Mouse (Mus musculus) MEL (cell line): ENCODE results near the gene Glo1. TPM values are rescaled to one million over a fixed set of nuclear protein-coding genes. Genes with fewer than 3 reads are reported as not detected.

Experiments used
- DNase-seq: peaks from one replicate; pipeline ENCODE4 v3.0.0; 2011; ENCODE audit warnings: low read depth, low spot score
- H3K27ac ChIP-seq: 2 replicates; pipeline ENCODE4 v1.5.1; 2012; ENCODE audit warnings: low read depth, mild to moderate bottlenecking, control low read depth, low read length, moderate library complexity; ENCODE audit not compliant: control insufficient read depth
- H3K27me3 ChIP-seq, 2 experiments: fragments of 150-350 bp in 1 of 2; sonication (generic) in 1 of 2; 2 replicates each; pipeline ENCODE4 v1.6.1; 2012; ENCODE audit warnings: low read length in 2 of 2, mild to moderate bottlenecking in 2 of 2, improper control_type of control experiment in 1 of 2, moderate library complexity in 1 of 2; ENCODE audit not compliant: insufficient read depth in 2 of 2, control insufficient read depth in 1 of 2
- H3K36me3 ChIP-seq, 2 experiments: 2 replicates each; pipeline ENCODE4 v1.6.1; 2012 to 2014; ENCODE audit warnings: low read length in 2 of 2, improper control_type of control experiment in 1 of 2, inconsistent platforms in 1 of 2, mild to moderate bottlenecking in 1 of 2; ENCODE audit not compliant: insufficient read depth in 2 of 2, control insufficient read depth in 1 of 2
- H3K4me1 ChIP-seq, 2 experiments: fragments of 150-350 bp in 1 of 2; sonication (generic) in 1 of 2; 2 replicates each; pipeline ENCODE4 v1.6.1; 2012; ENCODE audit warnings: low read length in 2 of 2, improper control_type of control experiment in 1 of 2, mild to moderate bottlenecking in 1 of 2; ENCODE audit not compliant: insufficient read depth in 2 of 2, control insufficient read depth in 1 of 2
- H3K4me3 ChIP-seq, 2 experiments: fragments of 150-350 bp in 1 of 2; sonication (generic) in 1 of 2; 2 replicates each; pipeline ENCODE4 v1.5.1; 2012; ENCODE audit warnings: low read depth in 2 of 2, low read length in 2 of 2, mild to moderate bottlenecking in 2 of 2, moderate library complexity in 2 of 2, control low read depth in 1 of 2, improper control_type of control experiment in 1 of 2; ENCODE audit not compliant: control insufficient read depth in 1 of 2, insufficient read depth in 1 of 2
- H3K79me2 ChIP-seq: 2 replicates; pipeline ENCODE4 v1.6.1; 2012; ENCODE audit warnings: mild to moderate bottlenecking, low read length, moderate library complexity; ENCODE audit not compliant: control insufficient read depth, poor library complexity, insufficient read depth
- H3K9ac ChIP-seq: 2 replicates; pipeline ENCODE4 v1.6.1; 2012; ENCODE audit warnings: low read depth, mild to moderate bottlenecking, control low read depth, low read length, moderate library complexity; ENCODE audit not compliant: control insufficient read depth, poor library complexity, severe bottlenecking
- H3K9me3 ChIP-seq: fragments of 150-350 bp; sonication (generic); replicated peaks from 2 replicates; pipeline ENCODE4 v1.6.1; 2012; ENCODE audit warnings: mild to moderate bottlenecking, low read length, improper control_type of control experiment, moderate library complexity; ENCODE audit not compliant: insufficient read depth
- BHLHE40 ChIP-seq: IDR thresholded peaks from 2 replicates; pipeline ENCODE4 v1.6.1; 2012; ENCODE audit warnings: low read depth, mild to moderate bottlenecking, inconsistent platforms, low read length, improper control_type of control experiment, borderline replicate concordance
- CHD2 ChIP-seq: IDR thresholded peaks from 2 replicates; pipeline ENCODE4 v1.6.1; 2011; ENCODE audit warnings: low read length, improper control_type of control experiment
- CTCF ChIP-seq, 3 experiments: IDR thresholded peaks in 2 of 3; conservative IDR thresholded peaks in 1 of 3; 2 replicates each; pipeline ENCODE4 v1.5.1; 2011 to 2012; ENCODE audit warnings: low read length in 3 of 3, low read depth in 2 of 3, mild to moderate bottlenecking in 2 of 3, improper control_type of control experiment in 1 of 3, inconsistent platforms in 1 of 3, mixed read lengths in 1 of 3, moderate library complexity in 1 of 3; ENCODE audit not compliant: control insufficient read depth in 1 of 3, insufficient read depth in 1 of 3, poor library complexity in 1 of 3, severe bottlenecking in 1 of 3
- E2F4 ChIP-seq: IDR thresholded peaks from 2 replicates; pipeline ENCODE4 v1.6.1; 2011; ENCODE audit warnings: low read depth, low read length, improper control_type of control experiment, borderline replicate concordance
- EP300 ChIP-seq, 2 experiments: IDR thresholded peaks; 2 replicates each; pipeline ENCODE4 v1.6.1; 2011; ENCODE audit warnings: improper control_type of control experiment in 2 of 2, low read length in 2 of 2, low read depth in 1 of 2, mild to moderate bottlenecking in 1 of 2
- GABPA ChIP-seq: IDR thresholded peaks from 2 replicates; pipeline ENCODE4 v1.6.1; 2012; ENCODE audit warnings: low read depth, mild to moderate bottlenecking, inconsistent platforms, low read length, improper control_type of control experiment, moderate library complexity
- MAFK ChIP-seq: IDR thresholded peaks from 2 replicates; pipeline ENCODE4 v1.6.1; 2011; ENCODE audit warnings: low read depth, mild to moderate bottlenecking, low read length, improper control_type of control experiment, borderline replicate concordance
- MEF2A ChIP-seq: IDR thresholded peaks from 2 replicates; pipeline ENCODE4 v1.6.1; 2014; ENCODE audit warnings: low read depth, mild to moderate bottlenecking, inconsistent platforms, low read length, improper control_type of control experiment; ENCODE audit not compliant: poor library complexity, insufficient replicate concordance, severe bottlenecking; ENCODE audit errors: extremely low read depth
- MYB ChIP-seq: IDR thresholded peaks from 2 replicates; pipeline ENCODE4 v1.6.1; 2011; ENCODE audit warnings: mild to moderate bottlenecking, low read depth, low read length, improper control_type of control experiment
- MYC ChIP-seq: IDR thresholded peaks from 2 replicates; pipeline ENCODE4 v1.6.1; 2011; ENCODE audit warnings: low read depth, mild to moderate bottlenecking, low read length, improper control_type of control experiment, moderate library complexity
- NELFE ChIP-seq: IDR thresholded peaks from 2 replicates; pipeline ENCODE4 v1.6.1; 2011; ENCODE audit warnings: low read depth, low read length, improper control_type of control experiment
- NRF1 ChIP-seq: IDR thresholded peaks from 2 replicates; pipeline ENCODE4 v1.6.1; 2014; ENCODE audit warnings: low read depth, mild to moderate bottlenecking, inconsistent platforms, low read length, improper control_type of control experiment, moderate library complexity; ENCODE audit not compliant: poor library complexity, insufficient read depth, severe bottlenecking
- POLR2A ChIP-seq, 2 experiments: IDR thresholded peaks; 2 replicates each; pipeline ENCODE4 v1.6.1; 2011 to 2012; ENCODE audit warnings: low read length in 2 of 2, mild to moderate bottlenecking in 2 of 2, control low read depth in 1 of 2, improper control_type of control experiment in 1 of 2, low read depth in 1 of 2, moderate library complexity in 1 of 2; ENCODE audit not compliant: control insufficient read depth in 1 of 2, insufficient read depth in 1 of 2, poor library complexity in 1 of 2
- POLR2AphosphoS5 ChIP-seq: IDR thresholded peaks from 2 replicates; pipeline ENCODE4 v1.6.1; 2012; ENCODE audit warnings: low read depth, borderline replicate concordance, mild to moderate bottlenecking, inconsistent platforms, low read length, moderate library complexity, mixed read lengths
- RCOR1 ChIP-seq: IDR thresholded peaks from 2 replicates; pipeline ENCODE4 v1.6.1; 2012; ENCODE audit warnings: low read depth, mild to moderate bottlenecking, inconsistent platforms, low read length, improper control_type of control experiment
- SIN3A ChIP-seq: IDR thresholded peaks from 2 replicates; pipeline ENCODE4 v1.6.1; 2012; ENCODE audit warnings: low read length, improper control_type of control experiment, inconsistent platforms
- TBP ChIP-seq: IDR thresholded peaks from 2 replicates; pipeline ENCODE4 v1.8.0; 2011; ENCODE audit warnings: low read depth, low read length, improper control_type of control experiment
- TCF12 ChIP-seq: IDR thresholded peaks from 2 replicates; pipeline ENCODE4 v1.6.1; 2014; ENCODE audit warnings: low read depth, mild to moderate bottlenecking, inconsistent platforms, low read length, improper control_type of control experiment, moderate library complexity
- UBTF ChIP-seq: IDR thresholded peaks from 2 replicates; pipeline ENCODE4 v1.6.1; 2012; ENCODE audit warnings: low read depth, mild to moderate bottlenecking, inconsistent platforms, low read length, improper control_type of control experiment, moderate library complexity, borderline replicate concordance; ENCODE audit not compliant: insufficient read depth
- USF1 ChIP-seq: IDR thresholded peaks from 2 replicates; pipeline ENCODE4 v1.6.1; 2014; ENCODE audit warnings: low read depth, mild to moderate bottlenecking, inconsistent platforms, low read length, improper control_type of control experiment, moderate library complexity
- USF2 ChIP-seq, 2 experiments: IDR thresholded peaks; 2 replicates each; pipeline ENCODE4 v1.6.1; 2011 to 2012; ENCODE audit warnings: improper control_type of control experiment in 2 of 2, low read length in 2 of 2, borderline replicate concordance in 1 of 2, inconsistent platforms in 1 of 2, low read depth in 1 of 2, mild to moderate bottlenecking in 1 of 2; ENCODE audit not compliant: insufficient read depth in 1 of 2
- ZC3H11A ChIP-seq: IDR thresholded peaks from 2 replicates; pipeline ENCODE4 v1.6.1; 2012; ENCODE audit warnings: low read depth, mild to moderate bottlenecking, inconsistent platforms, low read length, improper control_type of control experiment
- ZKSCAN1 ChIP-seq: IDR thresholded peaks from 2 replicates; pipeline ENCODE4 v1.6.1; 2012; ENCODE audit warnings: low read depth, mild to moderate bottlenecking, inconsistent platforms, low read length, improper control_type of control experiment, moderate library complexity
- ZNF384 ChIP-seq: IDR thresholded peaks from 2 replicates; pipeline ENCODE4 v1.6.1; 2012; ENCODE audit warnings: low read depth, mild to moderate bottlenecking, inconsistent platforms, low read length, improper control_type of control experiment
- polyA plus RNA-seq, 2 experiments: library from polyadenylated mRNA; stranded (reverse) in 1 of 2; unstranded in 1 of 2; fragments of >175 nt in 1 of 2; fragments of >200 nt in 1 of 2; gene quantifications; 2 replicates each; pipeline versions ENCODE4 v1.2.1 to v1.2.4; 2012; ENCODE audit warnings: low replicate concordance in 2 of 2, low read depth in 1 of 2; ENCODE audit not compliant: insufficient read length in 2 of 2, insufficient read depth in 1 of 2, missing spikeins in 1 of 2
- total RNA-seq: library from RNA; depleted of rRNA; stranded (reverse); fragments of 300-350 nt; gene quantifications from 2 replicates; pipeline ENCODE4 v1.2.3, GENCODE M21; 2012

Glo1 gene
- total and polyA plus RNA-seq, 3 experiments = 58.5 to 288 (median 260) TPM

DNA sequence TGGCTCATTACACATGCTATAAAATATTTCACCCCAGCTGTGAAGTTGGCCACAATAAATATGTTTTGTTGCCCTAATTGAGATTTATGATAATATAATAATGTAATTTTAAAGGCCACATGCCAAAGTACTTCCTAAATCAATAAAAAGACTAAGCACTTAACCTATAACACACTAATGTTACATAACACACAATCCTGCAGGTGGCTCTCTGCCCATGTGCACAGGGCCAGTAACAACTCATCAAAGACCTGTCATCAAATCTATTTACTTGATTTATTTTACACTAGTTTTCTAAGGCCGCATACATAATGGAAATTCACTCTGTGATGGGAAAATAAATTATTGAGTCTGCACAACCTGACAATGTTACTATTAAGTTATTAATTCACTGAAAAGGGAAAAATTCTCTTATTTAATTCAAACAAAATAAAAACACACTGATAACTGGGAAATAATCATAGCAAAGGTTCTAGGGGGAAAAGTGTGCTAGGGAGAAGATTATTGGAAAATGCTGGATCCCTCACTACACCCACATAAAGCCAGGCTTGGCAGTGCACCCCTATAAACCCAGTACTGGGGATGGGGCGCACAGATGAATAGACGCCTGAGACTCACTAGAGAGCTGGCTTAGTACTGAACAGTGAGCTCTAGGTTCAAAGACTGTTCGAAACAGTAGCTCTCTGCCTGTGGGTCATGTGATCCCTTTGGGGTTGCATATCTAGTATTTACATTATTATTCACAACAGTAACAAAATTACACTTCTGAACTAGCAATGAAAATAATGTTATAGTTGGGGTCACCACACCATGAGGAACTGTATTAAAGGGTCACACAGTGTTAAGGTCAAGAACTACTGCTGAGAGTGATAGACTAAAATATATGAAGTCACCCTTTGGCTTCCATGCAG, 73.4 kb downstream of the Glo1 start:
- peak; percentile 56 for TF ChIP-seq USF1
- no peak for TF ChIP-seq BHLHE40
- TF ChIP-seq ZC3H11A = no peak
- TF ChIP-seq EP300 (IDR thresholded peaks at IDR 0.05; ENCODE audit: low read depth in 1 of 2, low read length in 2 of 2) = no peak
- 0 out of 2 replicates have a peak, but pooled peaks have one; percentile 6 for TF ChIP-seq NELFE
- TF ChIP-seq ZNF384 = no peak
- no peak for TF ChIP-seq RCOR1
- no peak for TF ChIP-seq GABPA
- no peak for TF ChIP-seq MYB
- no peak for TF ChIP-seq MEF2A
- TF ChIP-seq CTCF (IDR thresholded peaks at IDR 0.05 in 2 of 3, conservative IDR thresholded peaks at IDR 0.05 in 1 of 3; ENCODE audit: control insufficient read depth in 1 of 3, insufficient read depth in 1 of 3, low read depth in 2 of 3, low read length in 3 of 3, poor library complexity in 1 of 3, severe bottlenecking in 1 of 3) = peak in 1 of 3 experiments; percentile 4; a peak in 1 of 6 replicates
- TF ChIP-seq, all 39 proteins: peak for 3
- H3K4me1 ChIP-seq = no peaks in the 10 kb centered on the region
- no peak overlapping the region for H3K27ac ChIP-seq
- no peaks in the 10 kb centered on the region for H3K27me3 ChIP-seq
- H3K36me3 ChIP-seq = no peaks in the 10 kb centered on the region
- H3K9me3 ChIP-seq = no peaks in the 10 kb centered on the region
- DNase-seq = no peak
- H3K4me3 ChIP-seq = no peak overlapping the region
- peaks cover 2% of the 10 kb centered on the region; the same call in 1 of the 2 replicates for H3K79me2 ChIP-seq
- H3K9ac ChIP-seq = no peak overlapping the region

DNA sequence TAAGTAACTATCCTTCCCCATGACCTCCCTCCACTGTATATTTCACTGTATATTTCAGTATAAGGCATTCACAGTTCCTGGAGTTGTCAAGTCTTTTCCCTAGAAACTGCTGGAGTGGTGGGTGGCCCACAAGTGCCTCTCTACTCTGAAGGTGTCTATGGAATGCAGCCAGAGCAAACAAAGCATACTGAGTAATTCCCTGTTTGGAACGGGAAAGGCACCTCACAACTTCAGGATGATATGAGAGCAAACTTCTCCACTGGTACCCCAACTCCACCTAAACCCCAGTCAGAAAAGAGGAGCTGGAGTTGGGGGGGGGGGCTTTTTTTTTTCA, 75.9 kb downstream of the Glo1 start:
- no peaks in the 10 kb centered on the region for H3K4me1 ChIP-seq
- no peak for DNase-seq
- H3K9ac ChIP-seq = no peak overlapping the region
- no peaks in the 10 kb centered on the region for H3K36me3 ChIP-seq
- no peaks in the 10 kb centered on the region for H3K79me2 ChIP-seq
- no peak overlapping the region for H3K27ac ChIP-seq
- no peak overlapping the region for H3K4me3 ChIP-seq
- no peaks in the 10 kb centered on the region for H3K27me3 ChIP-seq
- H3K9me3 ChIP-seq = no peaks in the 10 kb centered on the region
- TF ChIP-seq ZKSCAN1 = no peak
- TF ChIP-seq GABPA = no peak
- no peak for TF ChIP-seq RCOR1
- no peak for TF ChIP-seq POLR2A (IDR thresholded peaks at IDR 0.05; ENCODE audit: control insufficient read depth in 1 of 2, insufficient read depth in 1 of 2, low read depth in 1 of 2, low read length in 2 of 2, poor library complexity in 1 of 2)
- no peak for TF ChIP-seq ZC3H11A
- no peak for TF ChIP-seq MAFK
- no peak for TF ChIP-seq NELFE
- TF ChIP-seq TBP = no peak
- no peak for TF ChIP-seq MYC
- TF ChIP-seq TCF12 = no peak
- TF ChIP-seq NRF1 = no peak
- TF ChIP-seq UBTF = no peak
- TF ChIP-seq CTCF (IDR thresholded peaks at IDR 0.05 in 2 of 3, conservative IDR thresholded peaks at IDR 0.05 in 1 of 3; ENCODE audit: control insufficient read depth in 1 of 3, insufficient read depth in 1 of 3, low read depth in 2 of 3, low read length in 3 of 3, poor library complexity in 1 of 3, severe bottlenecking in 1 of 3) = no peak
- no peak for TF ChIP-seq POLR2AphosphoS5
- no peak for TF ChIP-seq SIN3A
- no peak for TF ChIP-seq USF2 (IDR thresholded peaks at IDR 0.05; ENCODE audit: borderline replicate concordance in 1 of 2, insufficient read depth in 1 of 2, low read depth in 1 of 2, low read length in 2 of 2)
- no peak for TF ChIP-seq E2F4
- TF ChIP-seq CHD2 = no peak
- TF ChIP-seq ZNF384 = no peak
- no peak for TF ChIP-seq USF1
